Mouse (Mus musculus) retina, adult 2 months (tissue): ENCODE data around the gene Cmip.
A peak's percentile ranks its signal among the peaks of the same experiment; 100 is the strongest.

Experiments used
- DNase-seq: peaks from one replicate; pipeline ENCODE4 v3.0.0-alpha.2; 2012; ENCODE audit warnings: low read depth, low spot score

Gene Cmip

DNA sequence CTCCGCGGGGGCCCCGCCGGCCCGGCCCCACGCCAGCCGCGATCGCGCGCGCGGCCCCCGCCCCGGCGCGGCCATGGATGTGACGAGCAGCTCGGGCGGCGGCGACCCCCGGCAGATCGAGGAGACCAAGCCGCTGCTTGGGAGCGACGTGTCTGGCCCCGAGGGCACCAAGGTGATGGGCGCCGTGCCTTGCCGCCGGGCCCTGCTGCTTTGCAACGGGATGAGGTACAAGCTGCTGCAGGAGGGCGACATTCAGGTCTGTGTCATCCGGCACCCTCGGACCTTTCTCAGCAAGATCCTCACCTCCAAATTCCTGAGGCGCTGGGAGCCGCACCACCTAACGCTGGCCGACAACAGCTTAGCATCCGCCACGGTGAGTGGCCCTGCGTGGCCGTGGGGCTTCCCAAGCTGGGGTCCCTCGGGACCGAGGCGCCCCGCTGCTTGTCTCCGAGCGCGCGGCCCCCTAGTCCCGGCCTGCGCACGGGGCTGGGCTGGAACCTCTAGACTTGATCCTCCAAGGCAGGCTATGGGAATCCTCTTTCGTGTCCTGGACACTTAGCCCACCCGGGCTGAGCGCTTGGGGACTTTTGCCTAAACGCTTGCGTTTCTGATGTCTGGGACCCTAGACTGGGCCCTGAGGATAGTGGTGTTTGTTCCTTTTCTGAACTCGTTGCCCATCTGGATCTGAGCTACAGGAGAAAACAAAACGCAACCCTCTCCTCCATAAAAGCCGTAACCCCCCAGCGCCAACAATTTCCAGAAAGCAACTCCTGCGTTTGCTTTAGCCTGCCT is at the start of gene Cmip:
TSS of gene Cmip (plus strand) at position 36 of the 792 bp plus-strand sequence.
- no peak for DNase-seq

DNA sequence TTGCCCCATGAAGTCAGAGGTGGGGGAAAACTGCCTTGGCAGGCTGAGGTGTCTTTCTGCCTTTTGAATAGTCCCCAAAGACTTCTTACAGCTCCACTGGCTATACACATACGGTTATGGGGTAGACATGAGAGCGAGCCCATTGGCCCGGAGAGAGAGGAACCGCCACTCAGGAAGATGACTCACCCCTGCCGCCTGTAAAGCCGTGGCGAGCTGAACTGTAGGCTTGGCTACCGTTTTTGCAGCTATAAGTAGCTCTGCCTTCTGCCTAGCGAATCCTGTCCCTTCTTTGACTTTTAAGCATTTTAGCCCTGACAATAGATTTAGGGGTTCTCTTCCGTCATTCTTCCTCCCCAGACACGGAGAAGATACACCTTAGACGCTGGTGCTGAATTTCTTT is 47.7 kb upstream of the Cmip start:
- no peak for DNase-seq

GRCm38 (mm10) chr8:117212100-117212499 is 44.8 kb upstream of the Cmip start:
- DNase-seq: no peak

DNA sequence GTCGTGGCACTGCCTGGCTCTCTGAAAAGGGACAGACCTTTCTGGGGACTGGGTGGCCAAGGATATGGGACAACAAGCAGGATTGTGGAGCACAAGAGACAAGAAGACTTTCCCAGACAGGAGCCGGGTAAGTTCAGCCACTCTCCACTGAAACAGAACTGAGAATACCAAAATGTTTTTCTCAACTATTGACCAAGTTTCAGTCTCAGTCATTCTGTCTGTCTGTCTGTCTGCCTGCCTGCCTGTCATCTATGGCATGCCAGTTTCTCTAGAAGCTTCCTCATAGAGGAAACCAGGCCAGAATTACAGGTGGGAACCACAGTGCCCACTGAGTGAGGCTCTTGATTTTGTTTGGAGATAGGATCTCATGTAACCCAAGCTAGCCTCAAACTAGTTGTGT is 39.1 kb upstream of the Cmip start:
- DNase-seq: no peak

- DNase-seq: no peak
These were observed 34.5 kb upstream of the Cmip start for GRCm38 (mm10) chr8:117222396-117222795.

DNA sequence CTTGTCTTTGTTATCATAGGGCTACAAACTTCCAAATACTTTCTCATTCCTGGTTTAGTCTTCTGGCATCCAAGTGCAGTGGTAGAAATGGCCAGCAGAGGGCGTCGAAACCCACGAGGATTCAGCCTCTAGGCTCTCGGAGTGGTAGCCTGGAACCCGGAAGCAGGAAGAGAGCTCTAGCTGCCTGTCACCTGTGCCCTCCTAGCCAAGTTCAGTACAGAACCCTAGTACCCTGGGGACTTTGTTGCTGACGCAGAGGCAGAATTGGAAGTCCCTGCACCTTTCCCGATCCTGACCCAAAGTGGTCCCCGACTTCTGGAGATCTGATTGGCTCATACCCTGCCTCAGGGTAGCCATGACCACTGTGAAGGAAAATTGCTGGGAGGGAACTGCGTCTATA is 32.2 kb upstream of the Cmip start:
- peak; percentile 60 for DNase-seq

DNA sequence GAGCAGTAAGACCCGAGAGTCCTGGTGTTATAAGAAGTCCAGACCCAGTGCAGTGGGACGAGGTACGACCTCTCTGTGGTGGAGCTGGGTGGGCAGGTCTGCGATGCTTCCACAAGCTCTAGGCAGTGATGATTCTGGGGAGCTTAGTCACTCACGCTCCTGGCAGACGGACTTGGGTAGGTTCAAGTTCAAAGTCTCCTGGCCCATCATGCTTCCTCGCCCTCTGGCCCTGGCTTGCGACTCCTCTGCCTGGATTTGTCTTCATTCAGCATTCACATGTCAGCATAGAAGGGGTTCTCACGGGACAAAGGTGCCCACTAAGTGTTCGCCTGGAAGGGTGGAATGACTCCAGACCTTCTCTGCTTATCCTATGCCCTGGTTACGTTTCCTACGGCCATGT is 30.6 kb upstream of the Cmip start:
- no peak for DNase-seq

DNA sequence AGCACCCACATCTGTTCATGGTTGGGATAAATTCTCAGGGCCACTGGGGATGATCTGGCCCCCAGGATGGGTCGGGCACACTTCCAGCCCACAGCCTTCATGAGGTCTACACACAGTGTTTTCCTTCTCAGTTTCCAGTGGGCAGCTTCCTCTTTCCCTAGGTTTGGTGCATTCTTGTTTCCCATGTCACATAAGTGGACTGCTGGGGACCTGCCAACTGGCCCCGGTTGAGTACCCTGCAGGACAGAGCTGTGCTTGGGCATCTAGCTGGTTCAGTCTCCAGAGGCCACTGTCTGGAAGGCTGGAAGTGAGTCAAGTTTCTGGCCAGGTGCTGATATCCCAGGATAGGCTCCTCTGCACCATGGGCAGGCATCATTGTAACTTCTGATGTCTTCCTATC is 29.5 kb upstream of the Cmip start:
- DNase-seq: no peak

DNA sequence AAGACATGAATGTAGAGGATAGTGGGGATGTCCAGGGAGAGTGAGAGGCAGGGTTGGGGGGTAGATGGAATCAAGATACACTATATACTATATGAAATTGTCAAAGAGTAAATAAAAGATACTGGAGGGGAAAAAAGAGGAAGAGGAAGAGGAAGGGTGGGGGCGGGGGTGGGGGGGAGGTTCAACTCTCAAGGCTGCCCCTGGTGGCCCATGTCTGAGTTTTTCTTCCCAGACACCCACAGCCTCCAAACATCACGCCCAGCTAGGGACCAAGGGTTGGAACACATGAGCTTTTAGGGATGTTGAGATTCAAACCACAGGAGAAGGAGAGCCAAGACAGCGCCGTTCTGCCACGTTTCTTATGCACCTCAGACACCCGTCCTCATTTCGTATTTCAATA is 23.7 kb upstream of the Cmip start:
- DNase-seq: no peak

- DNase-seq: no peak
These were observed 20.3 kb upstream of the Cmip start for GRCm38 (mm10) chr8:117236531-117236930.

- DNase-seq: no peak
These were observed 16.5 kb upstream of the Cmip start for GRCm38 (mm10) chr8:117240326-117240725.

DNA sequence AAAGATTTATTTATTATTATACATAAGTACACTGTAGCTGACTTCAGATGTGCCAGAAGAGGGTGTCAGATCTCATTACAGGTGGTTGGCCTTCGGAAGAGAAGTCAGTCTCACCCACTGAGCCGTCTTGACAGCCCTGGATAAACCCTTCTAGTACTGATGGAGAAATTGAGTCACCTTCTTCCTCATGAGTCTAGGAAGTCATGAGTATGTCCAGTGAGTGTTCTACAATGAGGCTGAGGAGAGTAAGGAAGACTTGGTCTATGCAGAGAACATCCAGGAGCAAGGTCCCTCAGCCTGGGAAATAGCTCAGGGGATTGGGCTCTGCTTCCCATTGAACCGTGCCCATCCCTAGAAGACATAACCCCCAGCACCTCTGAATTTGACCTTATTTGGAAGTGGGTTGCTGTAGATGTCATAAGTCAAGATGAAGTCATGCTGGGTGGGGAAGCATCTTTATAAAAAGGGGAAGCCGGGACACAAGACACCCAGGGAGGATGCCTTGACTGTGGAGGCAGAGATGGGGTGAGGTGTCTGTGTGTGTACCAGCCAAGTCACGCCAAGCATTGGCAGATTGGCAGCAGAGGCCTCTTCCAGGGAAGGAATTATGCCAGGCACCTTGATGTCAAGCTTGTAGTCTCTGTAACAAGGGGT is 15.9 kb upstream of the Cmip start:
- DNase-seq: no peak

- no peak for DNase-seq
These were observed 15.0 kb upstream of the Cmip start for GRCm38 (mm10) chr8:117241848-117242247.

DNA sequence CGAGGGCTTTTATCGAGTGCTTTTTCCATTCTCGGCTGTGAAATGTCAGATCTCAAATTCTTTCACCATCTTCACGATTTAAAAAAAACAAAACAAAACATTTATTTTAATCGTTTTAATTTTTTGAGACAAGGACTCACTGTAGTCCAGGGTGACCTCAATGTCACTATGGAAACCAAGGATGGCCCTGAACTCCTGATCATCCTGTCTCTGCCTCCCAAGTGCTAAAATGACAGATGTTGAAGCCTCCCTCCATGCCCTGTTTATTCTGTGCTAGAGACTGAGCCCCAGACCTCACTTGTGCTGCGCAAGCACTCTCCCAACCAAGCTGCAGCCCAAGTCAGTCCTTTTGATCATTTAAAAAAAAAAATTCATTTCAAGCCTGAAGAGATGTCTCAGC is 14.6 kb upstream of the Cmip start:
- DNase-seq: no peak

GRCm38 (mm10) chr8:117244601-117245000 is 12.3 kb upstream of the Cmip start:
- no peak for DNase-seq

- no peak for DNase-seq
These were observed 8.5 kb upstream of the Cmip start for GRCm38 (mm10) chr8:117248341-117248740.

DNA sequence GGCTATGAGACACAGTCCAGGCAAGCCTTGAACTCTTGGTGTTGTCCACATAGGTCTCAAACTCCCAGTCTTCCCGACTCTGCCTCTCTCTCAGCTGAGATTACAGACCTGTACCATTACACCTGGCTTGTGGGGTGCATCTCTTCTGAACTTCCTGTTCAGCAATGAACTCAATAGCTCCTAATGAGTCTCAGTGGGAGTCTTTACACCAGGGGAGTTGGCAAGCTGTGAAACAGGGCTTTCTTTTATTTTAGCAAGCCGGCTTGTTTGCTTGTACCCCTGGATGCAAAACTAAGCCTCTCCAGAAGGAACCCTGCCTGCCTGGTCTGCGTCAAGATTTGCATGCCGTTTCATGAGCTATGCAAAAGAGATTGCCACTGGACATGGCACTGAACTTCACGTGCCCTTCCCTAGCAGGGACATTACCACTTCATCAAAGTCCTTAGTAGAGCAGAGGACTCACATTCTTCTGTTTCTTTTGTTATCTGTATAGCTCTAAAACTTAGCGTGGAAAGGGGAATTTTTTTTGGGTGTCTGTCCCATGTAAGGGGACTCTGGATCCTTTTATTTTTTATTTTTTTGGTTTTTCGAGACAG is 5.7 kb upstream of the Cmip start:
- no peak for DNase-seq

DNA sequence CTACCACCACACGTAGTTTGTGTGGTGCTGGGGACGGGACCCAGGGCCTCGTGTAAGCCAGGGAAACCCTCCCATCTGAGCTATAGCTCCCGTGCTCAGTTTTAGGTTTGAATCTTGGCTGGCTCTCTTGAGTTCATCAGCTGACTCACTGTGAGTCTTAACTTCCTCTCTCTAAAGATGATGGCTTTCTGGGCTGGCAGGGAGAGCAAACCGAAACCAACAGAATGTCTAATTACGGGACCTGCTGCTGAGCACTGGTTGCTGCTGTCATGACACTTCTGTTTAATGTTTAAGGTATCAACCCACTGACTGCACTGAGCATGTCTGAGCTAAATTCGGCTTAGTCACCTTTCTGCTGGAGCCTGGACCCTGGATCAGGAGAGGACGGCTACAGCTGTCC is 4.2 kb upstream of the Cmip start:
- no peak for DNase-seq

DNA sequence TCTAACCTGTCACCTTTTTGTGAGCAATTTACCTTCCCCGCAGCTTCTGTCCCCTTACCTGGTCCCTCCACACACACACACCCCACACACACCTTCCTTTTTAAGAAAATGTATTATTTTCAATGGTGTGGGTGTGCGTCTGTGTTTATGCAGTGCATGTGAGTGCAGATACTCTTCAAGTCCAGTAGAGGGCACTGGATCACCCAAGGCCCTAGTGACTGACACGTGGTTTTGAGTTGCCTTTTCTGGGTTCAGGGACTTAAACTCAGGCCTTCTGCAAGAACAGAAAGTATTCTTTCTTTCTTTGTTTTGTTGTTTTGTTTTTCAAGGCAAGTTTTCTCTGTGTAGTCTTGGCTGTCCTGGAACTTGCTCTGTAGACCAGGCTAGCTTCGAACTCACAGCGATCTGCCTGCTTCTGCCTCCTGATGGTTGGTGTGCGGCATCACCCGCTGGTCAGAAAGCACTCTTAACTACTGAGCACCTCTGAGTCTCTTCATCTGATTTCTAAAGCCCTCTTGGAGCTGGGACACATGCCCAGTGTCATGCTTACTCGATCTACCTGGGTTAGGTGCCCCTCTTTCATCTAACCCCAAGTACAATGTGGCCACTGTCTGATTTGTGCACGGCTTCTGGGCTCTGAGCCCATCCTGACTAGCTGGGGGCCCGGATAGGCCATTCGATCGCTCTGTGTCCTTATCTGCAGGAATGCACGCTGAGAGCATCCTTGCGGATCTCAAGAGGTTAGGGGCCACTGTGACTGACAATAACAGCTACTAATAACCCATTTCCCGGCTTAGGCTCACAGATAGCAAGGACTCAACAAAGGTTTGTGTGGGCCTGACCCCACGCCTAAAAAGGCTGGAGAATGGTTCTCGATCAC is 3.2 kb upstream of the Cmip start:
- no peak for DNase-seq

GRCm38 (mm10) chr8:117254496-117254895 is 2.4 kb upstream of the Cmip start:
- DNase-seq: no peak

GRCm38 (mm10) chr8:117256292-117256938 is 449 bp upstream of the Cmip start:
- peak; percentile 77 for DNase-seq
